Mouse (Mus musculus) forebrain, postnatal 0 days (tissue): Measurements from ENCODE around the gene Cd180. TPM values are rescaled to one million over a fixed set of nuclear protein-coding genes. Genes with fewer than 3 reads are reported as not detected.
A peak's percentile ranks its signal among the peaks of the same experiment; 100 is the strongest.

Experiments
- ATAC-seq: fragments of 200-750 bp; cut with Nextera tagmentation; 2 replicates; pipeline ENCODE4 v1.8.0; 2017; ENCODE audit warnings: mild to moderate bottlenecking, moderate library complexity
- DNase-seq: peaks from one replicate; pipeline ENCODE4 v3.0.0-alpha.2; 2015
- H3K27ac ChIP-seq: fragments of 300-500 bp; sonication (generic); 2 replicates; pipeline ENCODE4 v1.5.1; 2014; ENCODE audit warnings: low read depth, mild to moderate bottlenecking, antibody characterized with exemption, low read length, moderate library complexity, mixed read lengths
- H3K27me3 ChIP-seq: fragments of 300-500 bp; sonication (generic); 2 replicates; pipeline ENCODE4 v1.6.1; 2014; ENCODE audit warnings: mild to moderate bottlenecking, low read length, mixed read lengths; ENCODE audit not compliant: insufficient read depth
- H3K36me3 ChIP-seq: fragments of 300-500 bp; sonication (generic); 2 replicates; pipeline ENCODE4 v1.6.1; 2014; ENCODE audit warnings: mild to moderate bottlenecking, moderate library complexity; ENCODE audit not compliant: insufficient read depth
- H3K4me1 ChIP-seq: fragments of 300-500 bp; sonication (generic); 2 replicates; pipeline ENCODE4 v1.6.1; 2014; ENCODE audit warnings: antibody characterized with exemption; ENCODE audit not compliant: insufficient read depth
- H3K4me2 ChIP-seq: fragments of 300-500 bp; sonication (generic); 2 replicates; pipeline ENCODE4 v1.6.1; 2014; ENCODE audit warnings: low read depth, mild to moderate bottlenecking, moderate library complexity
- H3K4me3 ChIP-seq: fragments of 300-500 bp; sonication (generic); 2 replicates; pipeline ENCODE4 v1.5.1; 2014; ENCODE audit warnings: low read depth, low read length, mixed read lengths
- H3K9ac ChIP-seq: fragments of 300-500 bp; sonication (generic); 2 replicates; pipeline ENCODE4 v1.6.1; 2014; ENCODE audit warnings: mild to moderate bottlenecking
- H3K9me3 ChIP-seq: fragments of 300-500 bp; sonication (generic); 2 replicates; pipeline ENCODE4 v1.6.1; 2016; ENCODE audit warnings: low read length
- CTCF ChIP-seq: sonication (generic); IDR thresholded peaks from 2 replicates; pipeline ENCODE4 v1.5.1; 2016; ENCODE audit warnings: antibody characterized with exemption, control low read depth, low read depth
- WGBS: fragments of 180-500 bp; shearing (Covaris S2); extraction: QIAGEN DNeasy Blood & Tissue Kit; methylation state at CpG from one replicate; pipeline ENCODE4 v1.1.7; 2014; 5-methylcytosine and 5-hydroxymethylcytosine counted together
- polyA plus RNA-seq: library from polyadenylated mRNA; unstranded; fragments of >200 nt; fragmentation: Nextera tagmentation; extraction: Ambion mirVana; gene quantifications from 2 replicates; pipeline ENCODE4 v1.2.1, GENCODE M21; 2015
- total RNA-seq: library from RNA; depleted of rRNA; stranded (reverse); fragments of >200 nt; gene quantifications from 2 replicates; pipeline ENCODE4 v1.2.3, GENCODE M21; 2014

The Cd180 gene
- total and polyA plus RNA-seq, 2 experiments from 2014 or later, result 0.56 to 0.57 TPM

DNA sequence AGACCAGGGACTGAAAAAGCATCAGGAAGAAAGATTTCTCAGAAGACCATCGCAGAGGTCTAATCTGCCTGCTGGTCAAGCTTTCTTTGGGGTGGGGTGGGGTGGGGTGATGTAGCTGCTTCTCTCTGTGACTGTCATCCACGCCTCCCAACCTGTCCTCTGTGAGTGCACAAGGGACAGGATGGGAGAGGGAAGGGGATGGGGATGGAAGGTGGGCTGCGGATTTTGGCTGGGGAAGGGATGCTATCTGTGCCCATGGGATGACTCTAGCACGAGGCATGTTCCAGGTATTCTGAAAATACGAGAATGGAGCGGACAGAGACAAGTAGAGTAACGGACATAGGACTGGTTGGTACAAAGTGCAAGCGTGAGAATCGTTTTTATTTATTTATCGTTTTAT is 68.8 kb downstream of the Cd180 start:
- ATAC-seq (no peak), DNase-seq (no peak)
- Histone ChIP-seq H3K36me3 (peaks cover 14% of the 10 kb centered on the region; the same call in 1 of the 2 replicates), H3K4me3 (no peak overlapping the region), H3K9me3 (no peaks in the 10 kb centered on the region), H3K27ac (no peak overlapping the region), H3K4me2 (no peak overlapping the region), H3K4me1 (no peaks in the 10 kb centered on the region), H3K9ac (no peak overlapping the region), H3K27me3 (no peaks in the 10 kb centered on the region)
- TF ChIP-seq CTCF, result no peak
- 93% methylated on average over 10 of the region's 10 CpGs for WGBS

DNA sequence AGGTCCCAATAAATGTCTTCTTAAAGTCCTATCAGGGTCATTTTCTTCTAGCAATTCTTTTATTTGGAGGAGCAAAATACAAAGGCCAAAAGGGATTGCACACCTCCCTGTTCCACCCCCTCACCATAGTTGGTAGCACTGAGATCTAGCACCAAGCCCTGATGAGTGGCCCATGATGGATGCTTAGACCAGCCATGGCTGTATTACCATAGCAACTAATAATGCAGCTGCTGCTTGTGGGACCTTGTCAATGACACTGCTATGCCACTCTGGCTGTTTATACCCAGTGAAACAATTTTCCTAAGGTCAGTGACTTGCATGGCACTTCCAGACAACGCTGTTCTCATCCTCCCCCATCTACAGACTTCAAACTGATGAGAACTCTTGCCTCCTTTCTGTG is 70.9 kb downstream of the Cd180 start:
- Histone ChIP-seq H3K4me1 (peaks cover 4% of the 10 kb centered on the region; the same call in 1 of the 2 replicates), H3K27ac (no peak overlapping the region), H3K27me3 (no peaks in the 10 kb centered on the region), H3K9ac (no peak overlapping the region), H3K36me3 (0 out of 2 replicates have a peak, but pooled peaks cover 5% of the 10 kb centered on the region), H3K4me3 (no peak overlapping the region), H3K9me3 (no peaks in the 10 kb centered on the region), H3K4me2 (no peak overlapping the region)
- TF ChIP-seq CTCF, result no peak
- DNase-seq (no peak), ATAC-seq (no peak)
- 95% methylated on average over 1 of the region's 1 CpGs for WGBS

- Histone ChIP-seq H3K27ac (no peak overlapping the region), H3K9ac (no peak overlapping the region), H3K9me3 (no peaks in the 10 kb centered on the region), H3K4me1 (peaks cover 4% of the 10 kb centered on the region; the same call in 1 of the 2 replicates), H3K27me3 (no peaks in the 10 kb centered on the region), H3K4me2 (no peak overlapping the region), H3K36me3 (0 out of 2 replicates have a peak, but pooled peaks cover 5% of the 10 kb centered on the region), H3K4me3 (no peak overlapping the region)
- TF ChIP-seq CTCF, result no peak
- peak; percentile 56 for ATAC-seq
- 60% methylated on average over 11 of the region's 11 CpGs for WGBS
- DNase-seq, result peak; percentile 46
These were observed 71.9 kb downstream of the Cd180 start for GRCm38 (mm10) chr13:102765216-102765615.

DNA sequence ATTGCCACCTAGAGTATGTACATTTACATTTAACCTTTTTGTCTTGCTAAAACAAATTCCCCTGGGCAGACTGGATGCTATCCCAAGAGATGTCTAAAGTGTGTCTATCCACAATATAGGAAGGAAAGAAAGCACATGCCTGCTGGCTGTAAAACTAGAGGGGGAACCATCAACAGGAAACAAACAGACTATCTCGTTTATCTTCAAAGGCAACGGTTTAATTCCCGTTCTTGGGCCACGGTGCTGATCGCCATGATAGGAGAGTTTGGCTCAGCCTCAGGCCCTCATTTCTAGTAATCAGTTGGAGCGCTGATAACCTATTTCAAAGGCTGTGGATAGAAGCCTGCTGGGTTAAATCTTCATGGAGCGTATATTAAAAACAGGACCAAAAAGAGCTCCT is 73.8 kb downstream of the Cd180 start:
- no peaks in the 10 kb centered on the region for H3K27me3 ChIP-seq
- DNase-seq (no peak), ATAC-seq (no peak)
- no peaks in the 10 kb centered on the region for H3K9me3 ChIP-seq
- H3K4me1 ChIP-seq, result peaks cover 4% of the 10 kb centered on the region; the same call in 1 of the 2 replicates
- WGBS, result 65% methylated on average over 7 of the region's 7 CpGs
- no peak overlapping the region for H3K27ac ChIP-seq
- H3K9ac ChIP-seq, result no peak overlapping the region
- no peak for TF ChIP-seq CTCF
- H3K4me3 ChIP-seq, result no peak overlapping the region
- H3K36me3 ChIP-seq, result no peaks in the 10 kb centered on the region
- no peak overlapping the region for H3K4me2 ChIP-seq

- TF ChIP-seq CTCF, result no peak
- H3K27ac ChIP-seq, result 0 out of 2 replicates have a peak overlapping the region, but pooled peaks have one; percentile 10
- no peaks in the 10 kb centered on the region for H3K9me3 ChIP-seq
- no peak overlapping the region for H3K4me3 ChIP-seq
- H3K27me3 ChIP-seq, result no peaks in the 10 kb centered on the region
- H3K9ac ChIP-seq, result no peak overlapping the region
- peaks cover 4% of the 10 kb centered on the region; the same call in 1 of the 2 replicates for H3K4me1 ChIP-seq
- WGBS, result 46% methylated on average over 11 of the region's 11 CpGs
- ATAC-seq, result peak; percentile 28; the same call in 1 of the 2 replicates
- peak; percentile 48 for DNase-seq
- H3K4me2 ChIP-seq, result no peak overlapping the region
- H3K36me3 ChIP-seq, result no peaks in the 10 kb centered on the region
These were observed 75.2 kb downstream of the Cd180 start for GRCm38 (mm10) chr13:102768512-102768911.

- 66% methylated on average over 8 of the region's 8 CpGs for WGBS
- H3K27me3 ChIP-seq, result no peaks in the 10 kb centered on the region
- H3K4me2 ChIP-seq, result no peak overlapping the region
- H3K36me3 ChIP-seq, result peaks cover 3% of the 10 kb centered on the region; the same call in 1 of the 2 replicates
- peaks cover 4% of the 10 kb centered on the region; the same call in 1 of the 2 replicates for H3K4me1 ChIP-seq
- ATAC-seq (no peak), DNase-seq (no peak)
- no peak overlapping the region for H3K9ac ChIP-seq
- no peak overlapping the region for H3K4me3 ChIP-seq
- no peaks in the 10 kb centered on the region for H3K9me3 ChIP-seq
- TF ChIP-seq CTCF, result no peak
- no peak overlapping the region for H3K27ac ChIP-seq
These were observed 76.8 kb downstream of the Cd180 start for GRCm38 (mm10) chr13:102770194-102770593.

GRCm38 (mm10) chr13:102773169-102773568 is 79.8 kb downstream of the Cd180 start:
- H3K27ac ChIP-seq, result no peak overlapping the region
- H3K27me3 ChIP-seq, result no peaks in the 10 kb centered on the region
- H3K4me3 ChIP-seq, result no peak overlapping the region
- no peak overlapping the region for H3K9ac ChIP-seq
- ATAC-seq (no peak), DNase-seq (no peak)
- H3K9me3 ChIP-seq, result no peaks in the 10 kb centered on the region
- H3K4me2 ChIP-seq, result no peak overlapping the region
- 89% methylated on average over 9 of the region's 9 CpGs for WGBS
- H3K4me1 ChIP-seq, result no peaks in the 10 kb centered on the region
- no peak for TF ChIP-seq CTCF
- H3K36me3 ChIP-seq, result peaks cover 3% of the 10 kb centered on the region; the same call in 1 of the 2 replicates
